Mouse (Mus musculus): Measurements from ENCODE around the gene Snx25.

DNA sequence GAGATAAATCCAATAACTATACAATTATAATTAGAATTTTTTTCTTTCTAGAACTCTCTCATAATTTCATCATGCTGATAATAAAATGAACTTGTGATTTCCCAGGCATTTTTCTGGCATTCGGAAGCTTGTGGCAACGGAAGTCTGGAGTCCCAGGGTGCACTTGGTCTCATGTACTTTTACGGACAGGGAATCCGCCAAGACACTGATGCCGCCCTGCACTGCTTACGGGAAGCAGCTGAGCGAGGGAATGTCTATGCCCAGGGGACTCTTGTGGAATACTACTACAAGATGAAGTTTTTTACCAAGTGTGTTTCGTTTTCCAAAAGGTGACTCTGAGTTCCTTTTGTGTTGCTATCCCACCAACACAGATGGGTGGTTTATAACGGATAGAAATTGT lies 129.2 kb downstream of the Snx25 start:
- TF ChIP-seq CTCF (IDR thresholded peaks at IDR 0.05 in 2 of 3, conservative IDR thresholded peaks at IDR 0.05 in 1 of 3; ENCODE audit: control insufficient read depth in 1 of 3, insufficient read depth in 1 of 3, low read depth in 2 of 3, low read length in 3 of 3, poor library complexity in 1 of 3, severe bottlenecking in 1 of 3) (no peak), EP300 (IDR thresholded peaks at IDR 0.05; ENCODE audit: low read depth in 1 of 2, low read length in 2 of 2) (no peak), TCF12 (IDR thresholded peaks at IDR 0.05; ENCODE audit: low read depth, low read length) (no peak), E2F4 (IDR thresholded peaks at IDR 0.05; ENCODE audit: borderline replicate concordance, low read depth, low read length) (no peak), MAZ (IDR thresholded peaks at IDR 0.05; ENCODE audit: low read depth, low read length) (no peak), POLR2A (IDR thresholded peaks at IDR 0.05; ENCODE audit: control insufficient read depth in 1 of 2, insufficient read depth in 1 of 2, low read depth in 1 of 2, low read length in 2 of 2, poor library complexity in 1 of 2) (no peak), ETS1 (IDR thresholded peaks at IDR 0.05; ENCODE audit: low read depth, low read length) (no peak)

All from MEL (cell line).